Mouse (Mus musculus): ENCODE results near the gene Gpsm3. TPM values are rescaled to one million over a fixed set of nuclear protein-coding genes. Genes with fewer than 3 reads are reported as not detected.
A peak's percentile ranks its signal among the peaks of the same experiment; 100 is the strongest.

Gene Gpsm3
- polyA plus RNA-seq, 1 experiment = 402 TPM

- TF ChIP-seq FLI1 (IDR thresholded peaks at IDR 0.05; ENCODE audit: low read length) (no peak), GATA1 (IDR thresholded peaks at IDR 0.05; ENCODE audit: borderline replicate concordance, low read length) (no peak)
- no peaks in the 10 kb centered on the region for H3K36me3 ChIP-seq (replicated peaks; ENCODE audit: low read length)
- peaks cover 47% of the 10 kb centered on the region for H3K27me3 ChIP-seq (replicated peaks)
- no peaks in the 10 kb centered on the region for H3K4me1 ChIP-seq
- no peak overlapping the region for H3K4me3 ChIP-seq (replicated peaks)
- H3K9me3 ChIP-seq = peaks cover 8% of the 10 kb centered on the region; the same call in 1 of the 2 replicates
Observed at GRCm38 (mm10) chr17:34576577-34576976, 13.0 kb upstream of the Gpsm3 start.

- no peaks in the 10 kb centered on the region for H3K4me1 ChIP-seq
- H3K4me3 ChIP-seq (replicated peaks) = no peak overlapping the region
- H3K9me3 ChIP-seq = no peaks in the 10 kb centered on the region
- TF ChIP-seq FLI1 (IDR thresholded peaks at IDR 0.05; ENCODE audit: low read length) (no peak), GATA1 (IDR thresholded peaks at IDR 0.05; ENCODE audit: borderline replicate concordance, low read length) (no peak)
- no peaks in the 10 kb centered on the region for H3K36me3 ChIP-seq (replicated peaks; ENCODE audit: low read length)
- peaks cover 54% of the 10 kb centered on the region for H3K27me3 ChIP-seq (replicated peaks)
Observed at GRCm38 (mm10) chr17:34578070-34578469, 11.5 kb upstream of the Gpsm3 start.

DNA sequence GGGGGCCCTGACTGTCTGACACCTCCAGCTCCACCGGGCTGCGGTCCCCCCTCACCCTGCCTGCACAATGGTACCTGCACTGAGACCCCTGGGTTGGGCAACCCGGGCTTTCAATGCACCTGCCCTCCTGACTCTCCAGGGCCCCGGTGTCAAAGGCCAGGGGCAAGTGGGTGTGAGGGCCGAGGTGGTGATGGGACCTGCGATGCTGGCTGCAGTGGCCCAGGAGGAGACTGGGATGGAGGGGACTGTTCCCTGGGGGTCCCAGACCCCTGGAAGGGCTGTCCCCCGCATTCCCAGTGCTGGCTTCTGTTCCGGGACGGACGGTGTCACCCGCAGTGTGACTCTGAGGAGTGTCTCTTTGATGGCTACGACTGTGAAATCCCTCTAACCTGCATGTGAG lies 7.1 kb upstream of the Gpsm3 start:
- peaks cover 10% of the 10 kb centered on the region for H3K4me1 ChIP-seq
- TF ChIP-seq FLI1 (IDR thresholded peaks at IDR 0.05; ENCODE audit: low read length) (no peak), GATA1 (IDR thresholded peaks at IDR 0.05; ENCODE audit: borderline replicate concordance, low read length) (no peak)
- peaks cover 47% of the 10 kb centered on the region for H3K27me3 ChIP-seq (replicated peaks)
- no peaks in the 10 kb centered on the region for H3K36me3 ChIP-seq (replicated peaks; ENCODE audit: low read length)
- no peaks in the 10 kb centered on the region for H3K9me3 ChIP-seq
- no peak overlapping the region for H3K4me3 ChIP-seq (replicated peaks)

DNA sequence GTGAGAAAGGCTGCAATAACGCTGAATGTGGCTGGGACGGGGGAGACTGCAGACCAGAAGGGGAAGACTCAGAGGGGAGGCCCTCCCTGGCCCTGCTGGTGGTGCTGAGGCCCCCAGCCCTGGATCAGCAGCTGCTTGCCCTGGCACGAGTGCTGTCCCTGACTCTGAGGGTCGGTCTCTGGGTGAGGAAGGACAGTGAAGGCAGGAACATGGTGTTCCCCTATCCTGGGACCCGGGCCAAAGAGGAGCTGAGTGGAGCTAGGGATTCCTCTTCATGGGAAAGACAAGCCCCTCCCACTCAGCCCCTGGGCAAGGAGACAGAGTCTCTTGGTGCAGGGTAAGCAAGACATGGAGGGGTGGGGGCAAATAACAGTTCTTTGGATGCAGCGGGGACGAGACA lies 6.2 kb upstream of the Gpsm3 start:
- Histone ChIP-seq H3K36me3 (replicated peaks; ENCODE audit: low read length) (no peaks in the 10 kb centered on the region), H3K9me3 (no peaks in the 10 kb centered on the region), H3K27me3 (replicated peaks) (peaks cover 44% of the 10 kb centered on the region), H3K4me1 (peaks cover 17% of the 10 kb centered on the region), H3K4me3 (replicated peaks) (no peak overlapping the region)
- TF ChIP-seq GATA1 (IDR thresholded peaks at IDR 0.05; ENCODE audit: borderline replicate concordance, low read length) = no peak
- no peak for TF ChIP-seq FLI1 (IDR thresholded peaks at IDR 0.05; ENCODE audit: low read length)

GRCm38 (mm10) chr17:34583819-34584218 lies 5.8 kb upstream of the Gpsm3 start:
- Histone ChIP-seq H3K4me1 (peaks cover 21% of the 10 kb centered on the region), H3K4me3 (replicated peaks) (no peak overlapping the region), H3K9me3 (no peaks in the 10 kb centered on the region), H3K27me3 (replicated peaks) (peaks cover 44% of the 10 kb centered on the region), H3K36me3 (replicated peaks; ENCODE audit: low read length) (no peaks in the 10 kb centered on the region)
- TF ChIP-seq FLI1 (IDR thresholded peaks at IDR 0.05; ENCODE audit: low read length) (no peak), GATA1 (IDR thresholded peaks at IDR 0.05; ENCODE audit: borderline replicate concordance, low read length) (no peak)

- peaks cover 34% of the 10 kb centered on the region for H3K4me1 ChIP-seq
- TF ChIP-seq FLI1 (IDR thresholded peaks at IDR 0.05; ENCODE audit: low read length) = no peak
- TF ChIP-seq GATA1 (IDR thresholded peaks at IDR 0.05; ENCODE audit: borderline replicate concordance, low read length) = no peak
- H3K27me3 ChIP-seq (replicated peaks) = peaks cover 40% of the 10 kb centered on the region
- no peaks in the 10 kb centered on the region for H3K36me3 ChIP-seq (replicated peaks; ENCODE audit: low read length)
- no peaks in the 10 kb centered on the region for H3K9me3 ChIP-seq
- H3K4me3 ChIP-seq (replicated peaks) = no peak overlapping the region
Observed at GRCm38 (mm10) chr17:34585121-34585520, 4.5 kb upstream of the Gpsm3 start.

GRCm38 (mm10) chr17:34585877-34586771 lies 3.5 kb upstream of the Gpsm3 start:
- H3K9me3 ChIP-seq = no peaks in the 10 kb centered on the region
- TF ChIP-seq GATA1 (IDR thresholded peaks at IDR 0.05; ENCODE audit: borderline replicate concordance, low read length) (no peak), FLI1 (IDR thresholded peaks at IDR 0.05; ENCODE audit: low read length) (no peak)
- peak overlapping the region; percentile 93 for H3K4me3 ChIP-seq (replicated peaks)
- H3K36me3 ChIP-seq (replicated peaks; ENCODE audit: low read length) = no peaks in the 10 kb centered on the region
- peaks cover 44% of the 10 kb centered on the region for H3K4me1 ChIP-seq
- peaks cover 30% of the 10 kb centered on the region for H3K27me3 ChIP-seq (replicated peaks)

- peaks cover 50% of the 10 kb centered on the region for H3K4me1 ChIP-seq
- H3K4me3 ChIP-seq (replicated peaks) = peak overlapping the region; percentile 93
- H3K36me3 ChIP-seq (replicated peaks; ENCODE audit: low read length) = no peaks in the 10 kb centered on the region
- no peaks in the 10 kb centered on the region for H3K9me3 ChIP-seq
- peaks cover 26% of the 10 kb centered on the region for H3K27me3 ChIP-seq (replicated peaks)
- TF ChIP-seq GATA1 (IDR thresholded peaks at IDR 0.05; ENCODE audit: borderline replicate concordance, low read length) (no peak), FLI1 (IDR thresholded peaks at IDR 0.05; ENCODE audit: low read length) (no peak)
Observed at GRCm38 (mm10) chr17:34586796-34587422, 2.7 kb upstream of the Gpsm3 start.

- H3K4me3 ChIP-seq (replicated peaks) = peak overlapping the region; percentile 93
- H3K9me3 ChIP-seq = no peaks in the 10 kb centered on the region
- H3K36me3 ChIP-seq (replicated peaks; ENCODE audit: low read length) = no peaks in the 10 kb centered on the region
- H3K27me3 ChIP-seq (replicated peaks) = peaks cover 21% of the 10 kb centered on the region
- peaks cover 50% of the 10 kb centered on the region for H3K4me1 ChIP-seq
- TF ChIP-seq FLI1 (IDR thresholded peaks at IDR 0.05; ENCODE audit: low read length) (no peak), GATA1 (IDR thresholded peaks at IDR 0.05; ENCODE audit: borderline replicate concordance, low read length) (no peak)
Observed at GRCm38 (mm10) chr17:34587423-34587811, 2.2 kb upstream of the Gpsm3 start.

DNA sequence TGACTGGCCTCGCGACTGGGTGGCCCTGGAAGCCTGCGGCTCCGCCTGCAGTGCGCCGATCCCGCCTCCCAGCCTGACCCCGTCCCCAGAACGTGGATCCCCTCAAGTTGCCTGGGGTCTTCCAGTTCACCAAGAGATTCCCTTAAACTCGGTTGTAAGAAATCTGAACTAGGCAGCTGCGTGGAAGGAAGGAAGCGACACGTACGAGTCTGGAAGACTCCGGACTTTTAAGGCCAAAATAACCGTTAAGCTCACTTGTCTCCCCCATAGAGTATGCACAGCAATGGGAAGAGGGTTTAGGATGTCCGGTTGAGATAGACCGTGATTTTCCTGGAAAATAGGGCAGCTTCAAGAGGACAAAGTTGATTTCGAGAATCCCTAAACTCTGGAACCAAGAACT lies 1.8 kb upstream of the Gpsm3 start:
- Histone ChIP-seq H3K4me3 (replicated peaks) (peak overlapping the region; percentile 93), H3K9me3 (no peaks in the 10 kb centered on the region), H3K4me1 (peaks cover 50% of the 10 kb centered on the region), H3K36me3 (replicated peaks; ENCODE audit: low read length) (no peaks in the 10 kb centered on the region), H3K27me3 (replicated peaks) (peaks cover 18% of the 10 kb centered on the region)
- no peak for TF ChIP-seq FLI1 (IDR thresholded peaks at IDR 0.05; ENCODE audit: low read length)
- no peak for TF ChIP-seq GATA1 (IDR thresholded peaks at IDR 0.05; ENCODE audit: borderline replicate concordance, low read length)

Data from megakaryocyte, embryonic 14.5 days (primary cell).